Mouse (Mus musculus): Measurements from ENCODE around the gene Fam234a.

DNA sequence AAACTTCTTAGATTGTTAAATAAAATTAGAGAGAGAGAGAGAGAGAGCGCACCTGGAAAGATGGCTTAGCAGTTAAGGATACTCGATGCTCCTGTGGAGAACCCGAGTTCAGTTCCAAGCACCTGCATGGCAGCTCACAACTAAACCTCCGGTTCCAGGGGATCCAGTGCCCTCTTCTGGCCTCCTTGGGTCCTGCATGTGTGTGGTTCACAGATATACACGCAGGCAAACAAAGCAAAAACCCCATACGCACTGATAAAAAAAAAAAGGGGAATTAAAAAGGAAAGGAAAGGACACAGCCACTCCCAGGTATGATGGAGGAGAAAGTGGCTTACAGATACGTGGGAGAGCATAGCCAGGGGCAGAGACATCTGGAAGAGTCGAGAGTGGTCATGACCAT, 11.2 kb downstream of the Fam234a start:
- TF ChIP-seq CTCF (IDR thresholded peaks at IDR 0.05; ENCODE audit: extremely low read depth, insufficient read depth, insufficient read length, insufficient replicate concordance) (peak; percentile 40; the same call in 1 of the 2 replicates), POLR2A (IDR thresholded peaks at IDR 0.05; ENCODE audit: low read depth, low read length) (no peak)
